Mouse (Mus musculus): ENCODE results near the gene Nsl1. TPM values are rescaled to one million over a fixed set of nuclear protein-coding genes. Genes with fewer than 3 reads are reported as not detected.

Gene Nsl1
- total RNA-seq, 4 experiments from 2014 or later, result 0.29 to 1.5 (median 0.89) TPM

GRCm38 (mm10) chr1:191093578-191093977 lies 30.8 kb downstream of the Nsl1 start:
- peak; percentile 43 to 46 for DNase-seq (ENCODE audit: low spot score in 2 of 2)

- DNase-seq (ENCODE audit: low spot score in 2 of 2), result no peak
Observed at GRCm38 (mm10) chr1:191095019-191095418, 32.2 kb downstream of the Nsl1 start.

- DNase-seq (ENCODE audit: low spot score in 2 of 2), result no peak
Observed at GRCm38 (mm10) chr1:191096871-191097681, 34.3 kb downstream of the Nsl1 start.

- no peak for DNase-seq (ENCODE audit: low spot score in 2 of 2)
Observed at GRCm38 (mm10) chr1:191097802-191098747, 35.3 kb downstream of the Nsl1 start, which contains the start of gene Batf3. TSS of gene Batf3 (plus strand) at chr1:191097847.

GRCm38 (mm10) chr1:191099114-191099513 lies 36.3 kb downstream of the Nsl1 start:
- DNase-seq (ENCODE audit: low spot score in 2 of 2), result no peak

- no peak for DNase-seq (ENCODE audit: low spot score in 2 of 2)
Observed at GRCm38 (mm10) chr1:191099772-191100291, 37.0 kb downstream of the Nsl1 start.

GRCm38 (mm10) chr1:191102730-191103370 lies 40.0 kb downstream of the Nsl1 start:
- DNase-seq (ENCODE audit: low spot score in 2 of 2), result no peak

- no peak for DNase-seq (ENCODE audit: low spot score in 2 of 2)
Observed at GRCm38 (mm10) chr1:191105246-191105645, 42.4 kb downstream of the Nsl1 start.

- no peak for DNase-seq (ENCODE audit: low spot score in 2 of 2)
Observed at GRCm38 (mm10) chr1:191107306-191107705, 44.5 kb downstream of the Nsl1 start.

GRCm38 (mm10) chr1:191109907-191110306 lies 47.1 kb downstream of the Nsl1 start:
- DNase-seq (ENCODE audit: low spot score in 2 of 2), result no peak

- no peak for DNase-seq (ENCODE audit: low spot score in 2 of 2)
Observed at GRCm38 (mm10) chr1:191111146-191111545, 48.3 kb downstream of the Nsl1 start.

GRCm38 (mm10) chr1:191114868-191115267 lies 52.1 kb downstream of the Nsl1 start:
- no peak for DNase-seq (ENCODE audit: low spot score in 2 of 2)

- DNase-seq (ENCODE audit: low spot score in 2 of 2), result no peak
Observed at GRCm38 (mm10) chr1:191115514-191116238, 52.9 kb downstream of the Nsl1 start.

GRCm38 (mm10) chr1:191122744-191123143 lies 59.9 kb downstream of the Nsl1 start:
- DNase-seq (ENCODE audit: low spot score in 2 of 2), result no peak

GRCm38 (mm10) chr1:191123696-191124095 lies 60.9 kb downstream of the Nsl1 start:
- no peak for DNase-seq (ENCODE audit: low spot score in 2 of 2)

- DNase-seq (ENCODE audit: low spot score in 2 of 2), result no peak
Observed at GRCm38 (mm10) chr1:191124288-191124687, 61.5 kb downstream of the Nsl1 start.

- DNase-seq (ENCODE audit: low spot score in 2 of 2), result no peak
Observed at GRCm38 (mm10) chr1:191125811-191126638, 63.2 kb downstream of the Nsl1 start.

- DNase-seq (ENCODE audit: low spot score in 2 of 2), result no peak
Observed at GRCm38 (mm10) chr1:191131692-191132091, 68.9 kb downstream of the Nsl1 start.

- no peak for DNase-seq (ENCODE audit: low spot score in 2 of 2)
Observed at GRCm38 (mm10) chr1:191132240-191132639, 69.4 kb downstream of the Nsl1 start.

GRCm38 (mm10) chr1:191132934-191133333 lies 70.1 kb downstream of the Nsl1 start:
- no peak for DNase-seq (ENCODE audit: low spot score in 2 of 2)

Measured in layer of hippocampus, adult 8-10 months (tissue).